Mouse (Mus musculus) adipose tissue, adult 10 weeks (tissue): ENCODE data around the gene Irgq. TPM values are rescaled to one million over a fixed set of nuclear protein-coding genes. Genes with fewer than 3 reads are reported as not detected.

Experiments used
- polyA plus RNA-seq: library from polyadenylated mRNA; stranded (reverse); fragments of 350-450 nt; fragmentation: Illumina TruSeq; extraction: RNeasy Lipid Tissue Mini Kit (QIAGEN cat#74804); gene quantifications from one replicate; pipeline ENCODE4 v1.2.3, GENCODE M21; 2014; ENCODE audit warnings: low read depth, low replicate concordance

Gene Irgq
- 13.2 TPM for polyA plus RNA-seq

DNA sequence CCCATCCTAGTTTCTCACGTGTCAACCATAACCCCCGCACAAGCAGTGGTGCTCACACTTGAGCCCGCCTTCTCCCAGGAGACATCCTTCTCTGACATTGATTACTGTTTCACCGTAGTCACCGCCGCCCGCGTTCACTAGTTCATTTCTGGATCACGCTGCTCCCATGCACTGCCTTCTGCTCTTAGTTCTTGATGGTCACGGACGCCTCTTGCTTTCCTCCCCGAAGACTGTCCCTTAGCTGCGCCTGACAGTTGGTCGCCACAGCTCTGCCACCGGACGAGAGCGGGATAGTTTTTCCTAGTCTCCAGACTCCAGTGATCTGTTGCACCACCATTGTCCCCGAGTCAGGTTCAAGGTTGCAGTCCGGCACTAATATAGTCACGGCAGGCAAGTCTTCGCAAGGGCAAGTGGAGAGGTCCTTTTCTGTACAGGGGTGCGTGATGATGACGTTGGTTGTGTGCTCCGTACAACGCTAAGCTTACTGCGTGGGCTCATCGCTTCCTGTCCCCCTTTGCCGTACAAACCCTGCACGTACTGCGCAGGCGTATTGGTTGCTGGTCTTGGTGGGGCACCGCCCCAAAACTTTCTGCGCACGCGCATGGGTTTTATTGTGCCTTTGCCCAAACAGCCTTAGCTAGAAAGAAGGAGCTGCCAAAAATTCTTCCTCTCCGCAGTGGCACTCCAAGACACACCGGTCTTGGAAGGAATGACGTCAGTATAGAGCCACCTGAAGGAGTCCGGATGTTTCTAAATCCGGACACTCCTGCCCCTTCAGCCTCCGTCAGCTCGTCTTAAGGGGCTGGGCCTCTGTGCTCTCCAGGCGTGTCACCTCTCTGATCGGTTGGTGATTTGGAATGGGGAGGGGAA, at the start of gene Irgq:
Gene Irgq (plus strand): TSS at position 628 of the 870 bp plus-strand sequence.

DNA sequence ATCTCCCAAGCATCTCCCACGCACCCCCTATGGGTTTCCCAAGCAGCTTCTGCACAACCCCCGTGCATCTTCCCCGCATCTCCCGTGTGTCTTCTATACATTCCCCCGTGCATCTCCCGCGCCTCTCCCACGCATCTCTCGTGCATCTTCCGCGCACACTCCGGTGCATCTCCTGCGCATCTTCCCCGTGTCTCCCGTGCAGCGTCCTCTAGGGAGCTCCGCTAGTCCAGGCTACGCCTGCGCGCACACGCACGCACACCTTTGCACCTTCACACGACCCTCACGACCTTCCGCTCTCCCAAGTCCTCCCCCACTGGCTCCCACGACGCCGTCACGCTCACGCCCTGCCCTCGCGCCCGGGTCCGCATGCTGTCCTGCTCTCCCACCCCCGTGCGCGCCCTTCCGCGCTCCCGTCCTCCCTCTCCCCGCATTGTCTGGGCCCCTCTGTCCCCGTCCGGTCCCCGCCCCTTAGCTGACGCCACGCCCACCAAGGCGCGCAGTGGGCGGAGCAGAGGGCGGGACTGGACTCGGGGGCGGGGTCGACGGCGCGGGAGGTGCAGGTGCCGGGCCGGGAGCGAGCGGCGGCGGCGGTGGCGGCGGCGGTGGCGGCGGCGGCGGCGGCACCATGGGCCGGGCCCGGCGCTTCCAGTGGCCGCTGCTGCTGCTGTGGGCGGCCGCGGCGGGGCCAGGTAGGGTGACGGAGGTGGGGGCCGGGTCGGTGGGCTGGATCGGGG, 48.8 kb upstream of the Irgq start, which contains the start of gene Cadm4:
Gene Cadm4 (plus strand): TSS at position 550 of the 734 bp plus-strand sequence.

DNA sequence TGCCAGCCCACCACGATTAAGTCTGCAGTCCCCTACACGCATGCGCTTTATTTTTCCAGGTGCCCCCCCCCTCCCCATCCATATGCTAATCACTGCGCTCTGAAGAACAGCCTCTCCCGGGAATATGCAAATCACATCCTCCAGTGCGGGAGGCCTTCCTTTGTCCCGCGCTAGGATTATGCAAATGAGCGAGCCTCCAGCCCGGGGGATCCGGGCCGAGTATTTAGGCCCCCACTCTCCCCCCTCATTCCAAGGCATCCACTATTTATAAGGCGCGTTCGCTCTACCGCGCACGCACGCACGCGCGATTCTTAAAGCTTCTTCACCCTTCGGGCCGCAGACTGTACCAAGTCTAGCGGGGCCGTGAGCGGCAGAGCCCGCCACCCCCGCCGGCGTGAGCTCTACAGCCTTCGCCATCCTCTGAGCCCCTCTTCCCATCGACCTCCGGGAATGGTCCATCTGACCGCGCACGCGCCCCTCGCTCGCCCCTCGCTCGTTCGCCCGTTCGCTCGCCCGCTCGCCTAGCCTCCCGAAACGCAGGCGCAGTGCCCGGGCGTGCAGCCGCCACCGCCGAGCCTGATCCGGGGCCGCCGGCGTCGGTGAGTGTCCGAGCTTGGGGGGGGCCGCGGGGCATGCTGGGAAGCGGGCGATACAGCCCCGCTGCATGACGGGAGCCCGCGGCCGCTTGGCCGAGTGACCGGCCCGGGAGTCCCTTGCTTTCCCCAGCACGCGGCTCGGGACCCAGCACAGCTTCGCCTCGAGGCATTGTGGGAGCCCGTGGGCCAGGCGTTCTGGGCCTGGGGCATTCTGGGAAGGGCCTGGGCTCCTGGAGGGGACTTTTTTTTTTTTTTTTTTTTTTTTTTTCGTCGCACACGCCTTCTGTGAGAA, 23.4 kb upstream of the Irgq start, which contains the start of gene Zfp428:
Gene Zfp428 (plus strand): TSS at position 169 of the 888 bp plus-strand sequence.

DNA sequence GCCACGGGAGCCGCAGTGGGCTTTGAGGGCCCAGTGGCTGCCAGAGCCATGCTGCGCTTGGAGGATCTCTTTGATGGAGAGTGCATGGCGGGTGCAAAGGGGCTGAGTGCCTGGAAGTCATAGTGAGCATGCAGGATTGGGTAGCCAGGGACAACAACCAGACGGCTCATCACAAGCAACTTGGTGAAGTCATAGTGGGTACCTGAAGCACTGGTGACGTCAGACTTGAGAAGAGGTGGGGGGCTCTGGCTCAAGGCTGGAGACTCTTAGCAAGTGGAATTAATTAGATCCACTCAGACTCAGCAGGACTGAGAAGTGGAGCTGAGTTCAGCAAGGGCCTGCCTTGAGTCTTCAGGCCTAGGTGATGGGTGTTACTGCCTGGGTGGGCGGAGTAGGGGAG, 18.1 kb upstream of the Irgq start, which contains the start of gene AC161166.1:
Gene AC161166.1 (minus strand): TSS at position 101 of the 400 bp plus-strand sequence.

DNA sequence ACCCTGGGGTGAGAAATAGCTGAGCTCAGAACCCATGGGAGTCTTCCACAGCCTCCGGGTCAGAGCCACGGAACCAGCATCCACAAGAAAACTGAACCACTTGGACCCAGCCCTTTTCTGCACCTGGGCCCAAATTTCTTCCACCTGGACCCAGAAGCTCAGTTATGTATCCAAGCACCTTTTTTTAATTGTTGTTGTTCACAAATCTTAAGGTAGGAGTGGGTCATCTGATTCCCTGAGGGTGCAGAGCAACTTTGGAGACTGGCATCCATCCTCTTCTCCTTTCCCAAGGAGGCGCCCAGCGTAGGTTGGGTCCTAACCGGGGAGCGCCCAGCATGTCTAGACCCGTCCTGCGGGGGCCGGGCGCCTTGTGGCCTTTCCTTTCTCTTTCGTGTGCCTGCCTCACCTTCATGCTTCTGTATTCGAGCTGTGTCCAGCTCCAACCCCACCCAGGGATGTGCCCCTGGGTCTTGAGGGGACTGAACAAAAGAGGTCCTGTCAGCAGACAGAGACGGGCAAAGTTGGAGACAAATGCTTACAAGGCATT, 15.7 kb downstream of the Irgq start, which contains the start of the genes Pinlyp and Xrcc1:
Gene Pinlyp (minus strand): TSS at position 51 of the 547 bp plus-strand sequence.
Gene Xrcc1 (plus strand): TSS at position 222 of the 547 bp plus-strand sequence.

DNA sequence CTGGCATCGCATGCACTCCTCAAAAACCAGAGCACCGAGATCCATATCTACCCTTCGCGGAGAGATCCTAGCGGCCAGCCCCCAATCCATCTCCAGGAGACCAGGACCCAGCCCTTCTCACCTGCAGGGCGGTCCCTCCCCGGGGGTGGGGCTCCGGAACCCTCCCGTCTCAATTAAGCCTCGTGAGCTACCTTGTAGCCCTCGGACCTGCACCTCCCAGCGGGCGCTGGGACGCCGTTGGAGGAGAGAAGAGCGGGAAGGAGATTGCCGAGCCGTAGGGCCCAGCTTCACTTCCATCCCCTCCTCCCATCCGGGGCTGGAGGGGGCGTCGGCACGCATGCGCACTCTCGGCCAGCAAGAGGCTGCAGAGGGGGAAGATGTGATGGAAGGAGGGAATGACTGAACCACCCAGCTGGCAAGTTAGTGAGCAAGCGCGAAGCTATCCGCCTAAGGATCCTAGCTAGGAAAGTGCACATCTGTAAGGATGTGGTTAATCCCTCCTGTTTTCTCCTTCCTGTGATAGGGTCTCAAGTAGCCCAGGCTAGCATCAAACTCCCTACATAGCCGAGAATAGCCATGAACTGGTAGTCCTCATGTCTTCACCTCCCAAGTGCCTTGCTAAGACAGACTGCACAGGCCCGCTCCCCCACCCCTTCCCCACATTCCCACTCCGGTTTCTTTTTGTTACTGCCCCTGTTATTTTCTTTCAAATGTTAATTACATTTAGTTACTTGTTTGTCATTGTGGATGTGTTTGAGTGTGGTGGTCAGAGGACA, 57.0 kb downstream of the Irgq start, which contains the start of the genes Ethe1 and Zfp575:
Gene Ethe1 (plus strand): TSS at position 214 of the 776 bp plus-strand sequence.
Gene Zfp575 (minus strand): TSS at position 312 of the 776 bp plus-strand sequence.

Other genes with a start within 250 kb of the Irgq start
- 12.2 TPM for gene Zfp61, start 229.5 kb upstream of the Irgq start, polyA plus RNA-seq
- gene Zfp94, start 214.0 kb upstream of the Irgq start, polyA plus RNA-seq: 6.8 TPM
- 3.5 TPM for gene Tescl, start 196.8 kb upstream of the Irgq start, polyA plus RNA-seq
- not detected for gene Lypd5, start 181.5 kb upstream of the Irgq start, polyA plus RNA-seq
- gene Kcnn4, start 160.4 kb upstream of the Irgq start, polyA plus RNA-seq: 6.2 TPM
- 26.5 TPM for gene Smg9, start 131.1 kb upstream of the Irgq start, polyA plus RNA-seq
- gene Irgc1, start 78.4 kb upstream of the Irgq start, polyA plus RNA-seq: 18.3 TPM
- gene Plaur, start 68.2 kb upstream of the Irgq start, polyA plus RNA-seq: 6.9 TPM
- gene Cadm4, start 48.7 kb upstream of the Irgq start, polyA plus RNA-seq: 5.4 TPM
- gene Zfp428, start 23.7 kb upstream of the Irgq start, polyA plus RNA-seq: 3.0 TPM
- 3.2 TPM for gene AC161166.1, start 18.2 kb upstream of the Irgq start, polyA plus RNA-seq
- not detected for gene Pinlyp, start 15.4 kb downstream of the Irgq start, polyA plus RNA-seq
- 31.9 TPM for gene Xrcc1, start 15.6 kb downstream of the Irgq start, polyA plus RNA-seq
- 7.0 TPM for gene Ethe1, start 56.9 kb downstream of the Irgq start, polyA plus RNA-seq
- 0.17 TPM for gene Zfp575, start 57.0 kb downstream of the Irgq start, polyA plus RNA-seq
- 4.5 TPM for gene Phldb3, start 80.1 kb downstream of the Irgq start, polyA plus RNA-seq
- 1.2 TPM for gene Lypd3, start 105.9 kb downstream of the Irgq start, polyA plus RNA-seq
- 5.0 TPM for gene Tex101, start 146.0 kb downstream of the Irgq start, polyA plus RNA-seq
- 1.4 TPM for gene BC049730, start 178.6 kb downstream of the Irgq start, polyA plus RNA-seq
- 1.3 TPM for gene Gm4763, start 196.2 kb downstream of the Irgq start, polyA plus RNA-seq
- gene Cd177, start 229.6 kb downstream of the Irgq start, polyA plus RNA-seq: 1.2 TPM
- 509 TPM for gene Ceacam10, start 246.5 kb downstream of the Irgq start, polyA plus RNA-seq